Mouse (Mus musculus) cerebellum, adult 2 months (tissue): ENCODE data around the gene Chil1.

Source experiments
- CTCF ChIP-seq: fragments of 200-500 bp; IDR thresholded peaks from 2 replicates; pipeline ENCODE4 v1.5.1; 2011; ENCODE audit warnings: low read depth, mild to moderate bottlenecking, control low read depth, low read length, moderate library complexity, borderline replicate concordance; ENCODE audit not compliant: insufficient read depth
- POLR2A ChIP-seq: fragments of 200-500 bp; IDR thresholded peaks from 2 replicates; pipeline ENCODE4 v1.6.1; 2011; ENCODE audit warnings: low read length, control low read depth, borderline replicate concordance; ENCODE audit not compliant: insufficient read depth

DNA sequence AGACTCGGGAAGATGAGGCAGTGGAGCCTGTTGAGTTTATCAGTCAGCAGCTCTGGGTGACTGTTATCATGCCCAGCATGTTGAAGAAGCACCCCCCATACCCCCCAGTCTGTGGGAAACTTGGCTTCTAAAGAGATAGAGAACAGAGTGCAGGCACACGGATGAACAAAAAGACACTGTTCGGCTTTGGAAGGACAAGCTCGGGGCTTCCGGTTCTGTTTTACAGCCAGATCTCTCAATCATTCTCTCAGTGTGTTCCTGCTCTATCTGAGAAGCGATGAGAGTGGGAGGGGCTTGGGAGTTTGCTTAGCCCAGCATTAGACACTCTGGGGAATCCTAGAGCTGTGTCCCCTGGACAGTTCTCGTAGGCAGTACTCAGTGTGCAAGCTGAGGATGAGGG lies 31.4 kb downstream of the Chil1 start:
- TF ChIP-seq CTCF = no peak
- no peak for TF ChIP-seq POLR2A
